Mouse (Mus musculus) midbrain, embryonic 11.5 days (tissue): ENCODE measurements around the gene Fcgr3. TPM values are rescaled to one million over a fixed set of nuclear protein-coding genes. Genes with fewer than 3 reads are reported as not detected.

Experiments
- ATAC-seq: fragments of 200-750 bp; cut with Nextera tagmentation; 2 replicates; pipeline ENCODE4 v1.8.0; 2017; ENCODE audit warnings: moderate TSS enrichment, moderate library complexity; ENCODE audit not compliant: low FRiP score
- DNase-seq: peaks from one replicate; pipeline ENCODE4 v3.0.0; 2015; ENCODE audit warnings: low spot score; ENCODE audit errors: missing footprints
- H3K27ac ChIP-seq: fragments of 300-500 bp; sonication (generic); 2 replicates; pipeline ENCODE4 v1.5.1; 2014; ENCODE audit warnings: low read depth, low read length
- H3K27me3 ChIP-seq: fragments of 300-500 bp; sonication (generic); 2 replicates; pipeline ENCODE4 v1.6.1; 2014; ENCODE audit warnings: mild to moderate bottlenecking, low read length, moderate library complexity, mixed read lengths; ENCODE audit not compliant: control insufficient read depth, insufficient read depth
- H3K36me3 ChIP-seq: fragments of 300-500 bp; sonication (generic); 2 replicates; pipeline ENCODE4 v1.6.1; 2014; ENCODE audit warnings: mild to moderate bottlenecking, low read length, moderate library complexity, mixed read lengths; ENCODE audit not compliant: control insufficient read depth, insufficient read depth
- H3K4me1 ChIP-seq: fragments of 300-500 bp; sonication (generic); 2 replicates; pipeline ENCODE4 v1.6.1; 2014; ENCODE audit warnings: low read length; ENCODE audit not compliant: control insufficient read depth, insufficient read depth
- H3K4me2 ChIP-seq: fragments of 300-500 bp; sonication (generic); 2 replicates; pipeline ENCODE4 v1.6.1; 2014; ENCODE audit warnings: mild to moderate bottlenecking, moderate library complexity
- H3K4me3 ChIP-seq: fragments of 300-500 bp; sonication (generic); 2 replicates; pipeline ENCODE4 v1.5.1; 2014; ENCODE audit warnings: low read depth, low read length
- H3K9ac ChIP-seq: fragments of 300-500 bp; sonication (generic); 2 replicates; pipeline ENCODE4 v1.6.1; 2014; ENCODE audit warnings: low read length
- H3K9me3 ChIP-seq: fragments of 300-500 bp; sonication (generic); 2 replicates; pipeline ENCODE4 v1.6.1; 2016; ENCODE audit warnings: low read length; ENCODE audit not compliant: control insufficient read depth
- WGBS: fragments of 180-500 bp; shearing (Covaris S2); extraction: QIAGEN DNeasy Blood & Tissue Kit; methylation state at CpG from one replicate; pipeline ENCODE4 v1.1.7; 2014; 5-methylcytosine and 5-hydroxymethylcytosine counted together
- polyA plus RNA-seq: library from polyadenylated mRNA; unstranded; fragments of >200 nt; fragmentation: Nextera tagmentation; extraction: Ambion mirVana; gene quantifications from 2 replicates; pipeline ENCODE4 v1.2.1, GENCODE M21; 2014

Gene Fcgr3
- polyA plus RNA-seq, 1 experiment from 2014 or later, result 8.5 TPM

- 58% methylated on average over 3 of the region's 3 CpGs for WGBS
- Histone ChIP-seq H3K4me2 (no peak overlapping the region), H3K4me3 (no peak overlapping the region)
These were observed 18.2 kb downstream of the Fcgr3 start for GRCm38 (mm10) chr1:171046501-171046900.

GRCm38 (mm10) chr1:171045079-171045465 is 19.7 kb downstream of the Fcgr3 start:
- ATAC-seq (peak; percentile 23), DNase-seq (no peak)

More at GRCm38 (mm10) chr1:171046501-171046900, 18.2 kb downstream of the Fcgr3 start:
- H3K9me3 ChIP-seq, result no peaks in the 10 kb centered on the region
- no peaks in the 10 kb centered on the region for H3K27me3 ChIP-seq
- DNase-seq (no peak), ATAC-seq (no peak)
- no peak overlapping the region for H3K9ac ChIP-seq
- H3K4me1 ChIP-seq, result no peaks in the 10 kb centered on the region
- H3K36me3 ChIP-seq, result no peaks in the 10 kb centered on the region
- no peak overlapping the region for H3K27ac ChIP-seq

DNA sequence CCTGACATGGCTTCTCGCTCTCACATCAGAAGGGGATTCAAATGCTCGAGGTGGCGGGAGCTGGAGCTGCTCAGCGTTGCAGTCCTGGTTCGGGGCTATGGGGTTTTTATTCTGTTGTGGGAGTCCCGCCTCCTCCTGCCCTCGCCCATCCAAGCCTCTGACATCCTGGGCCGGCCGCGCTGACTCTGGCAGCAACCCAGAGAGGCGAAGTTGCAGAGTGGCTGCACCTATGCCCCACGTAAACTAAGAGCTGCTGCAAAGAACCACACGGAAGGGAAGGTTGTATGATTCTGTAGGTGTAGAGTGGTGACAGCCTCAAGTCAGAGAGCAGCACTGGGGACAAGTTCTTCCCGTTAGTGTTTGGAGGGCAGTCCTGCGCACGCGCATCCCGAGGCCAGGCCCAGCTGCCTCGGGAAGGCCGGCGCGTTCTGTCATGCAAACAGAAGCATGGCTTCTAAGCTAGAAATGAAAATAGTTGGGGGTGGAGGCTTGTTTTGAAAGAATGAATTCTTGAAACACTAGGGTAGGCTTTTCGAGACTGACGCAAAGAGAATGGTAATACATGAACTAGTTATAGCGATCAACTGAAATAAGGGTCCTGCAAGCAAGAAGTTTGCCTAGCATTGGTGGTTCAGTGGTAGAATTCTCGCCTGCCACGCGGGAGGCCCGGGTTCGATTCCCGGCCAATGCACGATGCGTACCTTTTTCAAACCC is 20.2 kb downstream of the Fcgr3 start:
- H3K4me2 ChIP-seq, result peak overlapping the region; percentile 50
- peak; percentile 100 for DNase-seq
- no peaks in the 10 kb centered on the region for H3K36me3 ChIP-seq
- no peaks in the 10 kb centered on the region for H3K4me1 ChIP-seq
- H3K27me3 ChIP-seq, result no peaks in the 10 kb centered on the region
- peak overlapping the region; percentile 69 for H3K4me3 ChIP-seq
- WGBS, result under 1% methylated on average over 33 of the region's 33 CpGs
- peak overlapping the region; percentile 25; the same call in 1 of the 2 replicates for H3K27ac ChIP-seq
- H3K9me3 ChIP-seq, result no peaks in the 10 kb centered on the region
- peak overlapping the region; percentile 54 for H3K9ac ChIP-seq
- ATAC-seq, result peak; percentile 93

More at GRCm38 (mm10) chr1:171045079-171045465, 19.7 kb downstream of the Fcgr3 start:
- Histone ChIP-seq H3K27me3 (no peaks in the 10 kb centered on the region), H3K4me1 (no peaks in the 10 kb centered on the region), H3K9ac (peak overlapping the region; percentile 49; the same call in 1 of the 2 replicates), H3K27ac (no peak overlapping the region), H3K4me2 (peak overlapping the region; percentile 50), H3K9me3 (no peaks in the 10 kb centered on the region), H3K36me3 (no peaks in the 10 kb centered on the region), H3K4me3 (peak overlapping the region; percentile 69)
- 4% methylated on average over 14 of the region's 14 CpGs for whole genome bisulfite sequencing

- 70% methylated on average over 3 of the region's 3 CpGs for WGBS
- H3K9me3 ChIP-seq, result no peaks in the 10 kb centered on the region
- no peak overlapping the region; the same call in 1 of the 2 replicates for H3K9ac ChIP-seq
- peak overlapping the region; percentile 69 for H3K4me3 ChIP-seq
- H3K4me2 ChIP-seq, result peak overlapping the region; percentile 50; the same call in 1 of the 2 replicates
- no peaks in the 10 kb centered on the region for H3K27me3 ChIP-seq
- H3K36me3 ChIP-seq, result no peaks in the 10 kb centered on the region
- ATAC-seq (no peak), DNase-seq (no peak)
- H3K4me1 ChIP-seq, result no peaks in the 10 kb centered on the region
- no peak overlapping the region for H3K27ac ChIP-seq
These were observed 21.1 kb downstream of the Fcgr3 start for GRCm38 (mm10) chr1:171043594-171044153.

DNA sequence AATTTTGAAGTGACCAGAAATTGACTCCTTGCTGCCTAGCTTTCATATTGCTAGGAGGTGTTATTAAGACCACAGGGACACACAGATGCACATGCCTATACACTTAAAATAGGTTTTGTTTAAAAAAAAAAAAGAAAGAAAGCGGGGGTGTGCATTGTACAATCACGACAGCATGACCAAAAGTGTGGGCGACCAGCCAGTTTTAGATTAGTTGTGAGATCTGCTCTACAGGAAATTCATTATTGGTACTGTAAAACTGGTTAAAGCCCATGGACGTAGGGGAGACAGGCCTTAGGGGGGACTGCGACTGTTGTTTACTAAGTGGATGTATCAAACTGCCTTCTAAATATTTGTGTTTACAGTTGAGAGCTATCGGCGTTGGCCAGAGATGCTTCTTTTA is 24.9 kb downstream of the Fcgr3 start:
- H3K9ac ChIP-seq, result no peak overlapping the region
- no peak overlapping the region for H3K4me3 ChIP-seq
- no peak overlapping the region for H3K27ac ChIP-seq
- WGBS, result 92% methylated on average over 7 of the region's 7 CpGs
- no peak for ATAC-seq
- no peaks in the 10 kb centered on the region for H3K36me3 ChIP-seq
- no peak for DNase-seq
- H3K27me3 ChIP-seq, result peaks cover 6% of the 10 kb centered on the region
- no peak overlapping the region for H3K4me2 ChIP-seq
- peaks cover 2% of the 10 kb centered on the region; the same call in 1 of the 2 replicates for H3K4me1 ChIP-seq
- no peaks in the 10 kb centered on the region for H3K9me3 ChIP-seq

DNA sequence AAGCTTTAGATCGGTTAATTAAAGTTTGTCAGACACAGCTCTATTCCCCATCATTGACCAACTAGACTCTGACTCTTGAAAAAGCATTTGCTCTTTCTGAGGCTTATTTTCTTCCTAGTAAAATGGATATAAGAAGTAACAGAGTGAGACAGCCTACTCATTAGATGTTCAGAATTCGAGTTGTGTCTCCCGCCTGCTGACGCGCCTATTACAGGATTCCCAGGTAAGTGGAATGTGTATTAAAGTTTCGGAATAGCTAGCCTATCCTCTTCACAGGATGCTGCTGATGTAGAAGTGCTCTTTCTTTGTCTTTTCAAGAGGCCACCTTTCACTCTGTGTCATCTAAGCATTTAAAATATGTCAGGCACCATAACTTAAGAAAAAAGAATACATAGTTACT is 25.6 kb downstream of the Fcgr3 start:
- H3K4me2 ChIP-seq, result no peak overlapping the region
- no peak overlapping the region for H3K27ac ChIP-seq
- no peaks in the 10 kb centered on the region for H3K36me3 ChIP-seq
- DNase-seq (no peak), ATAC-seq (no peak)
- WGBS, result 81% methylated on average over 6 of the region's 6 CpGs
- peaks cover 6% of the 10 kb centered on the region; the same call in 1 of the 2 replicates for H3K4me1 ChIP-seq
- no peaks in the 10 kb centered on the region for H3K9me3 ChIP-seq
- peaks cover 6% of the 10 kb centered on the region for H3K27me3 ChIP-seq
- H3K4me3 ChIP-seq, result no peak overlapping the region
- H3K9ac ChIP-seq, result no peak overlapping the region

DNA sequence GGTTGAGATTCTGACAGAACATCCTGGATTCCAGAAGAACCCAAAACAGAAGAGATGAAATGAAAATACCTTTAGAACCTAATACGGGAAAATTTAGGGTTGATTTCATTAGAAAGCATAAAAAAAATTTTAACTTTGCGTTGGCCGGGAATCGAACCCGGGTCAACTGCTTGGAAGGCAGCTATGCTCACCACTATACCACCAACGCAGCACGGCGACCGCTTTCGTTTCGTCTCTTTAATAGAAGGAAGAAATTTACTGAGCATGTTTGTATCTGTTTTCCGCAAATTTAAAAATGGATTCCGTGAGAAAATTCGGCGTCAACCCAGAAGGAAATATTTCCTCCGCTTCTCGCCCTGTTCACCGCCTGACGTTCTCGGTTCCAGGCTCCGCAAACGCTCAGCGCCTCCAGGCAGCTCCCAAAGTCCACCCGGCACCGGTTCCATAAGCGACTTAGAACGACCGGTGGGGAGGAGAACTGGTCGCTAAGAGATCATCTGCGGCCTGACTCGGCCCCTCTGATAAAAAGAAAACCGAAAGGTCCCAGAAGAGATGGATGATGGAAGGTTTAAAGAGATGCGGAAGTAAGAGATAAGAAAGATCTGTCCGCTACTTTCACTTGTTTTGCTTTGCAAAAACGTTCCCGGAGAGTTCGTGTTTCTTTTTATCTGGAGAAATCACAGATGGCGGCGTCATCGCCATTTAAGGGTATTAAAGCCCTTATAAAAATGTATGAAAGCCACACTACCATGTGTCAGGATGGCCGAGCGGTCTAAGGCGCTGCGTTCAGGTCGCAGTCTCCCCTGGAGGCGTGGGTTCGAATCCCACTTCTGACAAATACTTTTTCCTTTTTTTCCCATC is 26.6 kb downstream of the Fcgr3 start:
- H3K4me2 ChIP-seq, result peak overlapping the region; percentile 46
- 0 out of 2 replicates have a peak overlapping the region, but pooled peaks have one; percentile 7 for H3K27ac ChIP-seq
- no peaks in the 10 kb centered on the region for H3K36me3 ChIP-seq
- peaks cover 6% of the 10 kb centered on the region for H3K27me3 ChIP-seq
- WGBS, result 1% methylated on average over 47 of the region's 47 CpGs
- ATAC-seq (peak; percentile 82), DNase-seq (peak; percentile 99)
- H3K4me3 ChIP-seq, result peak overlapping the region; percentile 49
- H3K9ac ChIP-seq, result peak overlapping the region; percentile 71
- H3K4me1 ChIP-seq, result peaks cover 7% of the 10 kb centered on the region; the same call in 1 of the 2 replicates
- no peaks in the 10 kb centered on the region for H3K9me3 ChIP-seq

GRCm38 (mm10) chr1:171036550-171037324 is 28.0 kb downstream of the Fcgr3 start:
- DNase-seq (peak; percentile 98), ATAC-seq (peak; percentile 59; the same call in 1 of the 2 replicates)
- peaks cover 13% of the 10 kb centered on the region for H3K27me3 ChIP-seq
- no peak overlapping the region for H3K27ac ChIP-seq
- H3K36me3 ChIP-seq, result no peaks in the 10 kb centered on the region
- H3K9ac ChIP-seq, result no peak overlapping the region
- H3K4me1 ChIP-seq, result peaks cover 12% of the 10 kb centered on the region; the same call in 1 of the 2 replicates
- peak overlapping the region; percentile 41 for H3K4me2 ChIP-seq
- 4% methylated on average over 22 of the region's 22 CpGs for WGBS
- no peaks in the 10 kb centered on the region for H3K9me3 ChIP-seq
- H3K4me3 ChIP-seq, result peak overlapping the region; percentile 29
